24 mouse cellular contexts compared by ENCODE assay signal in genomic region chr1:111911424-111911823, GRCm38 (mm10). TPM values are rescaled to one million over a fixed set of nuclear protein-coding genes. Genes with fewer than 3 reads are reported as not detected.
DNase-seq lines count a peak whose midpoint lies in the region; ATAC-seq lines count a peak whose summit lies in the region.
"Had no signal": no experiment of that assay in that cellular context is flagged by ENCODE, and none has a peak within 500 bp of the region (broad histone marks: within the 10 kb centered on the region; RNA-seq: fewer than 3 reads in every experiment).

No protein-coding gene starts in this region.

- no peaks in the 10 kb centered on the region for H3K36me3 ChIP-seq in forebrain, embryonic 12.5 days (replicated peaks)
- no peaks in the 10 kb centered on the region for H3K36me3 ChIP-seq in forebrain, embryonic 13.5 days (ENCODE audit: poor library complexity, severe bottlenecking)
- no peaks in the 10 kb centered on the region for H3K36me3 ChIP-seq in midbrain, embryonic 12.5 days
- no peaks in the 10 kb centered on the region for H3K36me3 ChIP-seq in midbrain, embryonic 13.5 days
- H3K36me3 ChIP-seq: embryonic facial prominence, embryonic 12.5 days; heart, embryonic 10.5 days had no signal

- no peak overlapping the region for H3K27ac ChIP-seq in forebrain, embryonic 12.5 days
- no peak overlapping the region for H3K27ac ChIP-seq in forebrain, embryonic 13.5 days
- no peak overlapping the region for H3K27ac ChIP-seq in midbrain, embryonic 12.5 days (replicated peaks)
- H3K27ac ChIP-seq in midbrain, embryonic 13.5 days: no peak overlapping the region
- H3K27ac ChIP-seq: embryonic facial prominence, embryonic 12.5 days; heart, adult 2 months; heart, embryonic 10.5 days; hindbrain, embryonic 14.5 days; hindbrain, postnatal 0 days had no signal

- no peaks in the 10 kb centered on the region for H3K27me3 ChIP-seq in forebrain, embryonic 12.5 days
- no peaks in the 10 kb centered on the region for H3K27me3 ChIP-seq in forebrain, embryonic 13.5 days
- H3K27me3 ChIP-seq in midbrain, embryonic 12.5 days: no peaks in the 10 kb centered on the region
- no peaks in the 10 kb centered on the region for H3K27me3 ChIP-seq in midbrain, embryonic 13.5 days
- H3K27me3 ChIP-seq: embryonic facial prominence, embryonic 12.5 days had no signal

- H3K4me2 ChIP-seq in forebrain, embryonic 12.5 days: no peak overlapping the region
- H3K4me2 ChIP-seq in forebrain, embryonic 13.5 days: no peak overlapping the region
- no peak overlapping the region for H3K4me2 ChIP-seq in midbrain, embryonic 12.5 days (replicated peaks)
- H3K4me2 ChIP-seq in midbrain, embryonic 13.5 days (replicated peaks): no peak overlapping the region
- H3K4me2 ChIP-seq: embryonic facial prominence, embryonic 12.5 days; hindbrain, embryonic 14.5 days had no signal

- ATAC-seq in forebrain, embryonic 12.5 days (ENCODE audit: low FRiP score): 0 out of 2 replicates have a peak, but pooled peaks have one; percentile 53
- ATAC-seq in forebrain, embryonic 13.5 days: no peak
- peak; percentile 69; the same call in 1 of the 2 replicates for ATAC-seq in midbrain, embryonic 12.5 days (ENCODE audit: low FRiP score, low read depth)
- no peak for ATAC-seq in midbrain, embryonic 13.5 days
- ATAC-seq: activated CD4-positive, CD25-positive, alpha-beta regulatory T cell, adult 4 months; CD4-positive, CD25-positive, alpha-beta regulatory T cell, adult 4 months; forebrain, embryonic 16.5 days; hindbrain, postnatal 0 days; inflammation-experienced regulatory T-cells, adult 6 months; intestine, embryonic 16.5 days had no signal

- H3K9me3 ChIP-seq in forebrain, embryonic 12.5 days: no peaks in the 10 kb centered on the region
- H3K9me3 ChIP-seq in forebrain, embryonic 13.5 days (replicated peaks): no peaks in the 10 kb centered on the region
- H3K9me3 ChIP-seq in midbrain, embryonic 12.5 days: no peaks in the 10 kb centered on the region
- H3K9me3 ChIP-seq in midbrain, embryonic 13.5 days: no peaks in the 10 kb centered on the region
- H3K9me3 ChIP-seq: embryonic facial prominence, embryonic 12.5 days; heart, embryonic 10.5 days had no signal

- peak; percentile 71 for DNase-seq in retina, postnatal 1 day
- no peak for DNase-seq in layer of hippocampus, postnatal 14 days (ENCODE audit: low spot score in 2 of 2)
- DNase-seq: adrenal gland, adult 8-10 months; adrenal gland, postnatal 25 days; cerebellum, adult 11-12 months; cerebellum, adult 9-10 months; cerebellum, postnatal 14 days; gastrocnemius, postnatal 10 days; gastrocnemius, postnatal 36 days; heart, adult 2 months had no signal

- no peak overlapping the region for H3K4me3 ChIP-seq in forebrain, embryonic 12.5 days (replicated peaks)
- no peak overlapping the region for H3K4me3 ChIP-seq in forebrain, embryonic 13.5 days
- H3K4me3 ChIP-seq in midbrain, embryonic 12.5 days: no peak overlapping the region
- H3K4me3 ChIP-seq in midbrain, embryonic 13.5 days (replicated peaks): no peak overlapping the region
- H3K4me3 ChIP-seq: embryonic facial prominence, embryonic 12.5 days; erythroblast, embryonic 14.5 days; heart, adult 2 months; heart, embryonic 10.5 days had no signal

- H3K4me1 ChIP-seq in forebrain, embryonic 12.5 days: no peaks in the 10 kb centered on the region
- H3K4me1 ChIP-seq in forebrain, embryonic 13.5 days: no peaks in the 10 kb centered on the region
- H3K4me1 ChIP-seq in midbrain, embryonic 12.5 days: no peaks in the 10 kb centered on the region
- no peaks in the 10 kb centered on the region for H3K4me1 ChIP-seq in midbrain, embryonic 13.5 days (replicated peaks)
- H3K4me1 ChIP-seq: embryonic facial prominence, embryonic 12.5 days; heart, embryonic 10.5 days had no signal

- 15% methylated on average over 1 of the region's 1 CpGs for WGBS in forebrain, embryonic 12.5 days
- 3% methylated on average over 1 of the region's 1 CpGs for WGBS in forebrain, embryonic 13.5 days
- 7% methylated on average over 1 of the region's 1 CpGs for WGBS in midbrain, embryonic 12.5 days
- 7% methylated on average over 1 of the region's 1 CpGs for WGBS in midbrain, embryonic 13.5 days

- H3K9ac ChIP-seq in forebrain, embryonic 12.5 days: no peak overlapping the region
- no peak overlapping the region for H3K9ac ChIP-seq in forebrain, embryonic 13.5 days
- no peak overlapping the region for H3K9ac ChIP-seq in midbrain, embryonic 12.5 days (replicated peaks)
- H3K9ac ChIP-seq in midbrain, embryonic 13.5 days (replicated peaks): no peak overlapping the region
- H3K9ac ChIP-seq: embryonic facial prominence, embryonic 12.5 days; hindbrain, embryonic 14.5 days had no signal

RNA-seq across cellular contexts. Expression of gene Dsel, which starts 46.7 kb away (rescaled TPM):
- 10.9 and 11.8 TPM in 2 replicates for polyA plus RNA-seq in forebrain, embryonic 12.5 days (2016; fragmentation: Nextera tagmentation; extraction: Ambion mirVana)
- 5.8 and 7.5 TPM in 2 replicates for polyA plus RNA-seq in forebrain, embryonic 13.5 days (2015; fragmentation: Nextera tagmentation; extraction: Ambion mirVana)
- polyA plus RNA-seq in midbrain, embryonic 12.5 days (2016; fragmentation: Nextera tagmentation; extraction: Ambion mirVana): 10.9 and 11.4 TPM in 2 replicates
- polyA plus RNA-seq in midbrain, embryonic 13.5 days (2015; fragmentation: Nextera tagmentation; extraction: Ambion mirVana): 7.0 and 7.2 TPM in 2 replicates
- total RNA-seq in layer of hippocampus, postnatal 14 days (2021): 10 to 100 TPM; 18.3 to 18.5 TPM
- polyA plus RNA-seq: erythroblast, embryonic 14.5 days had no signal

Comparison
In these comparisons a context has a peak if more than half of its experiments do, and no peak if none do; other contexts are left out.
1. ATAC-seq: peak in forebrain, embryonic 12.5 days (single experiment) and midbrain, embryonic 12.5 days (single experiment); none in forebrain, embryonic 13.5 days (single experiment) and midbrain, embryonic 13.5 days (single experiment).